Mouse (Mus musculus) retina, embryonic 14.5 days (tissue): ENCODE data around the gene Psmd11.
A peak's percentile ranks its signal among the peaks of the same experiment; 100 is the strongest.

Source experiments
- DNase-seq: peaks from one replicate; pipeline ENCODE4 v3.0.0-alpha.2; 2015; ENCODE audit warnings: low spot score

Gene Psmd11

DNA sequence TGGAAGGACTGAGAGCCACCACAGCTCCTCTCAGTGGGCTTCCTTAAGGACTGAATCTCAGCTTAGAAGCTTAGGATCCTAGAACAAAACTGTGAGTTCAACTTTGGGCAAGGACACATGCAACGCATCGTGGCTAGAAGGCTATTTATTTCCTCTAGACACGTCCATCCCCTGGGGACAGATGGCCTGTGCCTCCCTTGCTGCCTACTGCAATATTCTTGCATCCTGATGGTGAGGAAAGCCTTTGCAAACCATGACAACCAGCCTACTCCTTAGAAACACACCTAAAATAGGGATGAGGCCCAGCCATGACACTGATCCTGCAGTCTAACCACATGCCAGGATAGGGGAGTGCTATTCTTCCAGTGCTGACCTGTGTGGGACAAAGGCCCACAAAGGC is 77.2 kb downstream of the Psmd11 start:
- no peak for DNase-seq

DNA sequence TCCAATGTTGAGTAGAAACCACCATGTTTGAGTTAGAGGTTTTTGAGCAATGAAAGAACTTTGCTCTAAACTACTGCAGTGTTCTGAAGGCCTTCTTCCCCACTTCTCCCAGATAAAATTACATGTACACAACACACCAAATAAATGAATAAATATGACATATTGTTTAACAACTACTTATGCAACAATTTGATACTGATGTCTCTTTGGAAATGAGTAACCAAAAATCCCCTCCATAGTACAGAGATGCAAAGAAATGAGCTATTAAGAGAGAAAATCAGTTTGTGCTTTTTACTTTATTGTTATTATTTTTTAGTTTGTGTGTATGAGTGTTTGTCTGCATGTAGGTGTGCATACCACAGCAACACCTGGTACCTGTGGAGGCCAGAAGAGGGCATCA is 78.1 kb downstream of the Psmd11 start:
- no peak for DNase-seq

DNA sequence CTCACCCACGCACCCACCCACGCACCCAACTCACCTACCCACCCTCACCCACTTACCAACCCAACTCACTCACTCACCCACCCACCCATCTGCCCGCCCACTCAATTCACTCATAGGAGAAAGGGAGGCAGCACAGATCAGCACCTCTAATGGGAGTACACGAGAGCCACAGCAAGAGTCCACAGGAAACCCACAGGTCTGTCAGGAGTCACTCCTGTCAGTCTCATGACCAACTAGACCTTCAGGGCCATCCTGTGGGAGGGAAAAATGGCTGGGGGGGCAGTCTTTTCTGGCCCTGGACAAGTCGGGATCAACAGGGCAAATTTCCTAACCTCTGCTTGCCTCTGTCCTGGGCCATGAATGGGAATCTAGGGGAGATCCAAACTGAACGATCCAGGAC is 79.4 kb downstream of the Psmd11 start:
- DNase-seq = no peak

GRCm38 (mm10) chr11:80508361-80509175 is 80.2 kb downstream of the Psmd11 start:
- DNase-seq = peak; percentile 49

- no peak for DNase-seq
These were observed 80.7 kb downstream of the Psmd11 start for GRCm38 (mm10) chr11:80509176-80509506.

GRCm38 (mm10) chr11:80510124-80510523 is 81.7 kb downstream of the Psmd11 start:
- DNase-seq = no peak

- DNase-seq = no peak
These were observed 84.1 kb downstream of the Psmd11 start for GRCm38 (mm10) chr11:80512313-80513056.

DNA sequence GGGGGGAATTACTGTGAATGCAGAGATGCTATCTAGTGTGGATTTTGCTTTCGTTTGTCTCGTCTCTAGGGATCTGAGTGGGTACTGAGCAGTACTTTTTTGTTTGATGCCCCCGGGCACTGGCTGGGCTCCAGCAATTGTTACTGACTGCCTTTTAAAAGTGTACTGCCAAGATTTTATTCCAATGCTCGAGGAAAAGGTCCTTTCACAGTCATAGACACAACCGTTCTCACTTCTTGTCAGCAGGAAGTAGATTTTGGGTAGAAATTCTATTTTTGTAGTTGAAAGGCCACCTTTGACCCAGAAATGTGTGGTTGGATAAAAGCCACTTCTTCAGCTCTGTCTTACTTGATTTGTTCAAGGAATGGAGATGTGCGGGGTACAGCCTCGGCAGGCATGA is 85.4 kb downstream of the Psmd11 start:
- no peak for DNase-seq

GRCm38 (mm10) chr11:80515346-80515745 is 86.9 kb downstream of the Psmd11 start:
- peak; percentile 53 for DNase-seq

DNA sequence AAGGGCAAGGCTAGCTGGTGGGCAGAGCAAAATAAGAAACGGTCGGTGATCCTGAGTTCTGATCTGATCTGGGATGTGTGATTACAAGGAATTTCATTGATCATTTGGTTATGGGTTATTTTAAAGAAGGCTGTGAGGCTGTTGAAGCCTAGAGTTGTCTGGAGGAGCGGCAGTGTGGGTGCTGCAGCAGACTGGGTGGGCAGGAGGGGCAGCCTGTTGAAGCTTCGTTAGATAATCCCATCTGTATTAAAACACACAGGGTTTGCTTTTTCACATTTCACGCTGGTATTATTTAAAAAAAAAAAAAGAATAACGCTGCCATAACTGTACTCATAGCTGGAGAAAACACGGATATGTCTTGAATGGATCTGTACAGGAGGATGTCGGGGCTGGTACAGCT is 87.5 kb downstream of the Psmd11 start:
- no peak for DNase-seq

GRCm38 (mm10) chr11:80518421-80519367 is 90.3 kb downstream of the Psmd11 start:
- peak; percentile 94 for DNase-seq

- no peak for DNase-seq
These were observed 92.7 kb downstream of the Psmd11 start for GRCm38 (mm10) chr11:80521148-80521547.
